Mouse (Mus musculus) T-helper 1 cell (primary cell): ENCODE data around the gene Rnf141.

Experiments used
- in situ Hi-C: fragments of 300-600 bp; cut with MboI, MseI; formaldehyde crosslinking; loops from one replicate; pipeline ENCODE4 v1.15.1; 2025; ENCODE audit warnings: high pct_unique_total_duplicates

Gene Rnf141

DNA sequence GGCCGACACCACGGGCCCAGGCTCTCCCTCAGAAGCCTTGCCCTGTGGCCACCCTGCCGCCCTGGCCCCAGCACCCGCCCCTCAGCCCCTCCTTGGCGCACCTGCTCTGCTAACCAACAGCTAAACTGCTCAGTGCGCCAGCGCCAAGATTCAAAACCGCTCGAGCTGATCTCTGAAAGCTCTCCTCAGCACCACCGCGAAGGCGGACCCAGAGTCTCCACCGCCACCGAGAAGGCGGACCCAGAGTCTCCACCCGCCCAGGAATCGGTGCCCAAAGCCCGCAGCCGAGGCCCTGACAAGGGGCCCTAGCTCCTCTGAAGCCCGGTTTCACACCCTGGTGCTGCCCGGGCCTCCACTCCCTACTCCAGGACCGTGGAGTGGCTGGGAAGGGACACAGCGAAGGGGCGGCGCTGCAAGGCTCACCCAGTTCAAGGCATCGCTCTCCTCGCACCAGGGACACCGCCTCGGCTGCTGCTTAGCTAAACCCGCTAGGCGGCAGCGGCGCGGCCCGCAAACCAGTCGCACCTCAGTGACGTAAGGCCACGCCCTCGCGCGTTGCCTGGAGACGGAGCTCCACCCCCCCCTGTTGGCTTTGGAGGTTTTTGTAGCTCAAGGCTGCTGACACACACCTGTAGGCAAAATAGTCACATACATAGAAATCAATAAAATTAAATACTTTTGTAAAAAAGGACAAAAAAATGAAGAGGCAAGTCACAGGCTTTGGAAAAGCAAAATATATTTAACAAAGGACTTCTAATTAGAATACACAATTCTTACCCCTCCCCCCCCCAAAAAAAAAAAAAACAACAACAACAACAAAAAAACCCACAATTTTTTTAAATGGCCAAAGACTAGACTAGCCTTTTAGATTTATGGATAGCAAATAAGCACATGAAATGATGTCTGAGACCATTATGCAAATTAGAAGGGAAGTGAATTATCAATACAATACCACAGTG lies at the start of gene Rnf141:
Gene Rnf141, minus strand, starts transcription at position 542 of the 959 bp plus-strand sequence.
- in situ Hi-C loops, result no loop called here

DNA sequence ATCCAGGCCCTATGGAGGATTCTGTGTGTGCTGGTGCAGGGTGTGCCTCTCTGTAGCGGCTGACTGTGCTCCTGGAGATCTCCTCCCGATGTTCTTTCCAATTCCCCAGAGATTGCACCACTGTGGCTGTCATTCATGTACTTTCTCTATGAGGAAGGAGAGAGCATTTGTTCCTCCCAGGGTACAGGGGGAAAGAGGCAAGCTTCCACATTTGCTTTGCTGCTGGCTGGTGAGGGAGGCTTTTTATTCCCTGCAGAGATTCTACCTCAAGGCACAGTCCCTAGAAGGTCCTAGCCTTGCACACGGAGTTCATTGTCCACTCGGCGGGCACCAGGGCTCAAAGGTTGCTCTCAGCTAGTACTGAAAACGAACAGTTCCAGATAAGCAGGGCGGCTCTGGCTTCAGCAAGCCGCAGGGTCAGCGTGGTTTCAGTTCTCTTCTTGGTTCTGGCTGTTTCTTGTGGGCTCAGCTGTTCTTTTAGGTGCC lies 47.3 kb upstream of the Rnf141 start:
- in situ Hi-C loops, result no loop called here

DNA sequence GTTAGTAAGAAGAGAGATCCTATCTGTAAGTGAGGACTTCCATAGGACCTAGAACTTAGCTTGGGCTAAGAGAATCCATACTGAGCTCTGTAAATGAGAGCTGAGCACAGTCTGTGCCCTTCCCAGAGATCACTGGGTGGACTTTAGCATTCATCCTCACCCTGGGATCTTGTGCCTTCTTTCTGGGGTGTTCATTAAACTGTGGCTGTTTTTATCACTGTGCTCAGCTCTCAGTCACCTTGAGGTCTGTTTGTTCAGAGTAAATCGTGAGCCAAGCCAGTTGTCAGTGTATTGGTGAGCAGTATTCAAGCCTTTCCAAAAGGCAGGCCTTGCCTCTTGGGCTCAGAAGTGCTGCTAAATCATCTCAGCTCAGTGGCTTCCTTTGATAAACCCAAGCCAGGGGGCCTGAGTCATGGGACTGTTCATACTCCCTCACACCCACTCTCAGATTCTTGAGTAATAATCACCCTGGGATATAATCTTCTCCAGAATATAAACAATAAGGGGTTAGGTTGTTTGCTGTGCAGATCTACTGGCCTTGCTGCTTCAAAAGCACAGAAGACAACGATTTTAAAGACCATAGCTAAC lies 37.6 kb upstream of the Rnf141 start:
- in situ Hi-C loops, result no loop called here

DNA sequence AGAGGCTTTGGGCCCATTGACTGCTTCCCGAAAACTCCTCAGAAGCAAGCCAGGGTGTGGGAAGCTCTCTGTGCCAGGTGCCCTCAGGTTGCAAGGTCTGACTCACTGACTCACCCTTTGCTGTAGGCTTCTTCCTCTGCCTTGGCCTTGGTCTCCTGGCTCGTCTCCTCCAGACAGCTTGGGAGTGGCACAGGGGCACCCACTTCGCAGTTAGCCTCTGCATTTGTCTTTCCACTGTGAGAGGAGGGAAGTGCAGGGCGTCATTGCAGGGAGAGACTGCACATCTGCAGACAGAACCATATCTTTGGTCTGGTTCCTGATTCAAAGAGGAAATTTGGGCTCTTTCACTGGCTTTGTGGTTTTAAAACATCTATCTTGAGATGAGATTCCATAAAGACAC lies 33.8 kb upstream of the Rnf141 start:
- in situ Hi-C loops, result no loop called here

DNA sequence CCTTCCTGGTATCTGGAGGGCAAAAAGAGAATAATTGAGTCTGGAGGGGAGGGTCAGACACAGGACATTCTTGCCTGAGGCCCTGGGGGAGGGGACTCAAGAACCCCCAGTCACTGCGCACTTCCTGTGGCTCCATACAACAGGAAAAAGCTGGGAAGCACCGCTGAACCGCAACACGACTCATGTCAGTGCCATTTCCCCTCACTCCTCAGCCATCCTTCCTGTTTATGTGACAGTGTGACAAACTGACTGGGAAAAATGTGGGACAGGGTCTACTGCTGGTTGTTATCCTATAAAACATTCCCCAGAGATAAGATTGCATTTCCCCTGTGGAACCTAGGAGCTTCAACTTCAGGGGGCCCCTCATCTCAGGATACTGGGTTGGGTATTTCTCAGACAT lies 32.7 kb upstream of the Rnf141 start:
- in situ Hi-C loops, result no loop called here

DNA sequence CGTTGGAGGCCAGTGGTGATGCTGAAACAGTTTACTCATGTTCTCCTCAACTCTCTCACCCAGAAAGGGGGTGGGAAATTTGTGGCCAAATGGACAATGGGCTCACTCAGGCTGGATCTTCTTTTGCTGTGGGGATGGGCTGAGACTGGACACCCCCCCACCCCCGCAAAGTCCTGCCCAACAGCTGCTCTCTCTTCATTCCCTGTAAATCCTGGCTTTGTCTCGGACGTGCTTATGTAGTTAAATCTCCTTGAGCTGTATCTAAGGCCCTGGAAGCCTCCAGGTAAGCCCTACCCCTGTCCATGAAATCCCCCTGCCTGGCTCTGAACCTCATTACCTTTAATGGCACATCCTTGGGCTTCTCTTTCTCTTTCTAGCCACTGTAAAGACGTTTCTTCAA lies 24.6 kb upstream of the Rnf141 start:
- in situ Hi-C loops, result no loop called here

DNA sequence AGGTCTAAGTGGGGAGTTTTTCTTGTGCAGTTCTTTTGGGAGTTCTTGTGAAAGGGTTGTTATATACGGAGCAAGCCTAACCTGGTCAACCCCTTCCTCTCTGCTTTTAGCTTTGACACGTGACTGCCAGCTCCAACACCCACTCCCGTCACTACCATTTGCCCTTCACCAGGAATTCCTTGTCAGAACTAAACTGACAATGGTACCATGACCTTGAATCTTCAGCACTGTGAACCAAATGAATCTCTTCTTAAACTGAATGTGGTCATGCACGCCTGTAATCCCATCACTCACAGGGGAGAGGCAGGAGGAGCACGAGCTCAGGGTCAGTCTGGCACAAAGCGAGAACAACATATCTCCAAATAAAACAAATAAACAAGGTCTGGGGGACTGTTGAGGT lies 22.9 kb upstream of the Rnf141 start:
- in situ Hi-C loops, result no loop called here

DNA sequence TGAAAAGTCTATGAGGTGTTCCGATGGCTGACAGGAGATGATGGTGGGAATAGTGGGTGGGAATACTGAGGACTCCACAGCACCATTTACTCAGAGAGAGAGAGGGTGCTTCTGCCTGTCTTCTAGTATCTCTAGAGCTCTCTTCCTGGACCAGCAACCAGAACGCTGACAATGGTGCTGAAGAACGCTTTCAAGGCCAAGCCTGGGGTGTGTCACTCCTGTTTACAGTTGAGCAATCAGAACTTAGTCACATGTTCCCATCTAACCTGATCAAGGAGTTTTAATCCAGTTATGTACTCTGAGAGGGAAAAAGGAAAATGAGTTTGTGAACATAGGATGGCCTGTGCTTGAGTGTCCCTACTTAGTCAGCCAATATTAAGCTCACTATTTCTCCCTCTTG lies 21.8 kb upstream of the Rnf141 start:
- in situ Hi-C loops, result no loop called here

DNA sequence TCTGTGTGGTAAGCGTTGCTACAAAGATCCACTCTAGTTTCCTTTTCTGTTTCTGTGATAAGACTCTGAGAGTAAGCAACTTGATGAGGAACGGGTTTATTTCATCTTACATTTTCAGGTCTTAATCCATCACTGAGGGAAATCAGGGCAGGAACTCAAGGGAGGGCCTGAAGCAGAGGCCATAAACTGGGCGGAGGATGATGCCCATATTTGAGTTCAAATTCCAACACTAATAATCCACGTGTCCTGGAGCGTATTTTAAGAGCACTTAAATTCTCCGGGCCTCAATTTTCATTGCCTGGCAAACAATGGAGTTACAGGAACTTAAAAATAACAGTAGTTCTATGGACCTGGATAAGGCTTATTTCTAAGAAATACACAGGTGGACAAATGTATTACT lies 21.3 kb upstream of the Rnf141 start:
- in situ Hi-C loops, result no loop called here

DNA sequence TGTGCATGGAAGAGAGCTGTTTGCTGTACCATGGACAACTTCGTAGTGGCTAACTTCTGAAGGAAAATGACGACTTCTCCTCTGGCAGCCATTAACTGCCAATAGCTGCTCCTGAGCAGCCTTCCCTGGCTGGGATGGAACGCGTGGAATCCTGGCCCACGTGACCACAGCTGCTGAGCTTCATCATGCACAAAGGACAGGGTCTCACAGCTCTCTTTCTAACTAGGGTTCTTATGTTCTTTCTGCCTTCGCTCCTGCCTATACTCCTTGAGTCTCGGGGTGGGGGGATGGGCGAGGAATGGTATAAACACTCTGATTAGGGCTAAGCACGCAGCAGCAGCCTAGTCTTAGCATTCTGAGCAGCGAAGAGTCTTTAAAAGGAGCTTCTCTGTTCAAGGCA lies 20.8 kb upstream of the Rnf141 start:
- in situ Hi-C loops, result no loop called here

DNA sequence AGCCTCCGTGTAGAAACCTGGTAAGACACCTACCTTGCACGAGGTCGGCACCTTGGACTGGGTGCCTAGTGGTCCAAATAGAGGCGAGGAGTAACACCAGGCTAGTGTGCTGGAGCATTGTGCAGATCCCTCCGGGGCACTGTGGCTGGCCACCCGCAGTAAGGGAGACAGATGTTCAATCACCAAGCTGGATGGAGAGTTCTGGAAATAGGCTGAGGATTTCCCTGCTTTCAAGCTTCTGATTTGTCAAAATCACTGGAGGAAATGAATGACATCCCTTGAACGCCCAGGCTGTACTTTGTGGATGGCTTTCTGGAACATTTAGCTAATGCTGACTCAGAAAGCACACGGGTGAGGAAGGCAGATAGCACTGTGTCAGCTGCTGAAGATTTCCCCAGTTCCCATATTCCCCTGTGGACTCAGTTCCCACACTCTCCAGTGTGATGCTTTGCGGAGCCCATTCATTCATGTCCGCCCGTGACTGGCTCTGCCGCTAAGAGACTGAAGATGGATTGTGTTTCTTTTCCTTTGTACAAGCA lies 18.6 kb upstream of the Rnf141 start, which contains the start of gene Lyve1:
Gene Lyve1, minus strand, starts transcription at position 489 of the 539 bp plus-strand sequence.
- in situ Hi-C loops, result no loop called here

DNA sequence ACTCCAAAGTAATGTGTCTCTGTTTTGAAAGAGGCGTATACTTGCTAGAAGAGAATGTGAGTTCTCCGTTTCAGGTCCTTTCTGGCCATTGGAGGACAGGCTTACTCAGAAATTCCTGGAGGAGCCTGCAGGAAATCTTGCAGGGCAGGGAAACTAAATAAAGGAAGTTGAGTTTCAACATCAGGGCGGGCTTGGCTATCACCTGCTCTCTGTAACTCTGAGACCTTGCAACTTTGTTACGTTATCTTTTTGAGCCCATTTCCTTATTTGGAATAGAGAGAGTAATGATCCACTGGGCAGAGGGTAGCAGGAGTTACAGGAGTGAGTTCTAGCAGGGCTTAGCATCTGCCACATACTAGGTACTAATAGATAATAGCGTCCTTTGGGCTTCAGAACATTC lies 15.9 kb upstream of the Rnf141 start:
- in situ Hi-C loops, result no loop called here

DNA sequence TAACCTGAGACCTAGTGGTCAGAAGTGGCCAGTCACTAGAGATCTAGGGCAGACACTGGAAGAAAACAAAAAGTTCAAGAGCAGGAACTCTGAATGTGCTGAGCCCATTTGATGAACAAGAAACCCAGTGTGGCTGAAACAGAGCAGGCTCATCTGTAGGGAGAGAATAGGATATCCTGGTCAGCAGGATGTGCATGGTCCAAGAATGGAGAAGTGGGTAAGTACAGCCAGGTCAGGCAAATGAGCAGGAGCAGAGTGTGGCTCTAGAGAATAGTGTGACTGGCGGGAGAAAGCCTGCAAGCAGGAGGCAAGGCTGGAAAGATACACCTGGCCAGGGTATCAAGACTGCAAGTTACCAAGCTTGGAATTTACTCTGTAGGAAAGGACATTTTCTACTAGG lies 11.3 kb upstream of the Rnf141 start:
- in situ Hi-C loops, result no loop called here

DNA sequence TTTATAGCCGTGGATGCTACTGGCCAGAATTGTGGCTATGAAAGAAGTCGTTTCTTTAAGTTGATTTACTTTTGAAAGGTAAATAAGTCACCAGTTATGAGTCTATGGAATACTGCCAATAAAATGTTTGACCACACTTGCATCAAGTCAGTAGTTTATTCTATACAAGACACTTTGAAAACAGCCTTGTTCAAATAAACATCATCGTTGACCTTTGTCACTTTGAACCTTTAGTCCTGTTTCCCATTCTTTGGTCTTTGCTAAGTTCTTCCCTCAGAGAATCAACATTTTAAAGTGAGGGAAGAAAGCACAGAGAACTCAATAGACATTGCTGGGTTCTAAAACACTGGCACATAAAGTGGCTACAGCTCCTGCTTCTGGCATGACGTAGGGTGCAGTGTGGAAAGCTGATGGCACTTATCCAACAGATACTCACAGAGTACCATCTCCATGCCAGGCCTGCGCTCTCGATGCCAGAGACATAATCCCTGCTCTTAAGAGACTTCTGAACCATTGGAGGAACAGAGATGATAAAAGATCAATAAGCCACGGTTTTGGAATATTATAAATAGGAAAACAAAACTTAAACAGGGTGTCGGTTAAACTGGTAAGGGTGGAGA lies 10.8 kb upstream of the Rnf141 start:
- in situ Hi-C loops, result no loop called here

DNA sequence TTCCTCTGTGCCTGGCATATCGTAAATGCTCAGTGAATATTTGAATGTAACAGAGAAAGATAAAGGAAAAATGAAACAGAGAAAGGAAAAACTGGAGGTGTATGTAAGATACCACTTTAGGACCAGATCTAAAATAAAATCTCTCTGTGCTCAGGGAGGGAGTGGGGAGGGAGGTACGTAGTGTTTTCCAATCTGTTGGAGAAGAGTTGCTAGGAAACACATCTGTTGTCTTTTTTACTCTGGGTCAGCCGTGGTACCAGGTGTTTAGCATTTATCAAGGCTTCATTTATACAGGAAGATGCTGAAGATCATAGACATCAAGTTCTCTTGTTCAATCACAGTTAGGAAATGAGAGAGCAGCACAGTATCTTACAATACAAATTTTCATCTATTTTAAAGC lies 10.3 kb upstream of the Rnf141 start:
- in situ Hi-C loops, result no loop called here

DNA sequence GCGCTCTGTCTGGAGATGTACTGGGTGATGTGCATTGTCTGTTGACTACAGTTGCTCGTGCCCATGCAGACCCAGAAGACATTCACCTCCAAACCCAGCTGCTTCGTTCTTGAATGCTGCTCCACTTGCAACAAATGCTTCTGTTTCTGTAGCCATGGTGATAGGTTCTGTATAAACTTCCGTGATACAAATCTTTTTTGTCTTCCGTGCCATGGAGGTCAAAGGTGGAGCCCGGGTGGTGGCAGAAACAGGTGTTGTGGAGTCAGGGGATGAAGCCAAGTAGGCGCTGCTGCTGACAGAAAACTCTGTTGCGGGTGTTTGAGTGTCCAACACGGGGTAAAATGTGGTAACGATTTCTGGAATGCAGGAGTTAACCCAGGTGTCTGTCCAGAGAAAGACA lies 9.4 kb upstream of the Rnf141 start:
- in situ Hi-C loops, result no loop called here

DNA sequence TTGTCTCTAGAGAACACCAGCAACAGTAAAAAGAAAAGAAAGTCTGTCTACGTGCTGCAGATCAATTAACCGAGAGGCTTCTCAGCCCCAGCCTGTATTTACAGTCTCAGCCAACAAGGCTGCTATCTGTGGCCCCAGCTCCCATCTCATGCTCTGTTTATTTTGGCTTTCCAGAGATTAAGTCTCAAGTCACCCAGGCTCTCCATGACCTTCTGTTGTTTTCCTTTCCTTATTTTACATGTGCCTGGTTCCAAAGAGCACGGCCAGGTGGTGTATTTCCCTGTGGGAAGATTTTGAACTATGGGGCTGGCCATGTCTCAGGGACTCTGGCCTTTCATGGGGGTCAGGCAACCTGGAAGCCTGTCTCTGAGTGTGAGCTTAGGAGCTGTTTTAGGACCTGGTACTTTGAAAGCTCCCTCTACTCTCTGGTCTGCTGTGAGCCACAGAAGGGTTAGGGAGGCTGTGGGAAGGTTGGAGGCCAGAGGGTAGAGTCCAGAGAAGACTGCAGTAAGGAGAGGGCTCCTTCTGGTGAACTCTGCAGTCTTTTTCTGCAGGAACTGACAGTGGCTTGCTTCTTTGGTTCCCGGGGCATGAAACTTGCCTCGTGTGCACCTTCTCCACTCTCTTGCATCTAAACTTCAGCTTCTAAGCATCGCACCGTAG lies 7.4 kb upstream of the Rnf141 start:
- in situ Hi-C loops, result no loop called here

DNA sequence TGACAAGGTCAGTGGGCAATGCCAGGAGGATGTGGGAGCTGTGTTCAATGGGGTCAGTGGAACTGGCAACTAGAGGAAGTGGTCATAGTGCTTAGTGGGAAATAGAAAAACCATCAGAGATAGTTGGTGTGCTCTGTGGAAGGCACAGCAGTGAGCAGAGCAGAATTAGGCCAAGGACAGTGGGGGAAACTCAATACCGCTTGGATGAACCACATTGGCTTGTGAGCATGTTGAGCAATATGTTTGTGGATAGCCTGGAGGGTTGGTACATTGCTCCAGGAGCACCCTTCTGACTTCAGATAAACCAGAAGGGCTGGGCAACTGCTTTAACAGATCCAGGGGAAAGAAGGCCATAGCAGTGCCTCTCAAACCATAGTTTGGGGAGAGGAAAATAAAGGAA lies 4.1 kb upstream of the Rnf141 start:
- in situ Hi-C loops, result no loop called here

DNA sequence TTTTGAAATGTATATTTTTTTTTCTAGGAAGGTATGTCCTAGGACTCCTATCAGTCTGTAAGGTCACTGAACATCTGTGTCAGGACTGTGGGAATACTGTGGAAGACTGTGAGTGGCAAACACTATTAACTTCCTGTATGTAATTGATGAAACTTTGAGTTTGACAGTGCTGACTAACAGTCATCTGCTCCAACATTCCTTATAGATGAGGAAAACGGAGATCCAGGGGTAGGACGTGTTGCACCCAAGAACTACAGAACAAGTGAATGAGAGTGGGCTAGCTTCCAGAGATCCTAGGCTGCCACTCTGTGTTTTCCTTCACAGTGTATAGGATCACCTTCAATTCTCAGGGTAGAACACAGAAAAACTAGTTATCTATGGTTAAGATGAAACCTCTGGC lies 3.1 kb upstream of the Rnf141 start:
- in situ Hi-C loops, result no loop called here

DNA sequence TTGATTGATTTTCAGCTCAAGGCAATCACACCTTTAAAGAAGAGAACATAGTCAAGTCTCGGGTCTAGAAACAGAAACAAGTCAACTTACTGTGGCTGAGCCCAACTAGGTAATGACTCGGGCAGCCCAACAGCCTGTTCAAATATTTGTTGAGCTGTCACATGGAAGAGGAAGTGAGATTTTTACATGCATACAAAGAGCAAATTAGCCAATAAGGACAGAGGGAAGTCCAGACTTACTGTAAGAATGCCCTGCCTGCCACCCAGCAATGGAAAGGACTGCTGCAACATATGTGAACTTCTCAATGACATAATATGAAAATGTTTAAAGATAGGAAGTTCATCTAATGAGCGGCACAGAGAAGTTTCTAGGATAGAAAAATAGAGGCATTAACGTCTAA lies 3.9 kb downstream of the Rnf141 start:
- in situ Hi-C loops, result no loop called here

DNA sequence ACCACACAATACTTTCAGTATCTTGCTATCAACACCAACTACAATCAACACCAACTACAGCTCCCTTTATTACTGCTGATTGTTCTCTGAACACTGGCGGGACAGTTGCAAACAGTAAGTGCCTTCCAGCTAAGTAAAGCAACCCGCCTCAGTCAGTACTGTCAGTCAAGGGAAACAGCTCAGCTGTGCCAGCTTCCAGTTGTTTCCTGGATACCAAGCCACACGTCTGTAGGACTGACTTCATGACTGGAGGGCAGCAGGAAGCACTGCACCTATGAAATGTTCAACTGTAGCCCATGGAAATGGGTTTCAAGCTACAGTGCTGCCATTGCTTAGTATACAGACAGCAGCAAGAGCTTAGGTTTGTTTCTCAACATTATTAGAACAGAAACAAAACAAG lies 9.7 kb downstream of the Rnf141 start:
- in situ Hi-C loops, result no loop called here

DNA sequence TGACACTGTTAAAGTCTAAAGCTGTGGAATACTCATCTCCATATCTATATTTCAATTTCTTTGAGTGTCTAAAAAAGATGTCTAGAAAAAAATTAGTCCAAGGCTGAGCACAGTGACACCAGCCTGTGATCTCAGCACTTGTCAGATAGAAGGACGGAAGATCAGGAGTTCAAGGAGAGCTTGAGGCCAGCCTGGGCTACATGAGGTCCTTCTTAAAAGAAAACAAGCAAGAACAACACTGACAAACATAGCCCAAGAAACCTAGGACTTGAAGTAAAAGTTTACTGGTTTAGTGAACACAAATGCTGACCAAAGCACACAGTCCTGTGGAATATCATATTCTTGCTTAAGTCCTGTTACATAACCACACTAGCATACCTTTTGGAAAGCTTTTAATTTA lies 10.2 kb downstream of the Rnf141 start:
- in situ Hi-C loops, result no loop called here
